Mouse (Mus musculus) ES-Bruce4 (cell line): ENCODE measurements at regions not wholly inside any gene's neighbourhood (a gene's known extent, or its start where the extent isn't known, plus 50 kb on each side); places are given as distances from the start of the nearest gene placed in this dataset.

Experiments used
- CTCF ChIP-seq: IDR thresholded peaks from one replicate; pipeline ENCODE4 v1.8.1; 2011; ENCODE audit warnings: low read depth, low read length
- EP300 ChIP-seq: IDR thresholded peaks from 2 replicates; pipeline ENCODE4 v1.6.1; 2011; ENCODE audit warnings: low read depth, low read length; ENCODE audit not compliant: insufficient read depth
- POLR2A ChIP-seq: IDR thresholded peaks from one replicate; pipeline ENCODE4 v1.8.1; 2011; ENCODE audit warnings: low read length; ENCODE audit not compliant: insufficient read depth

DNA sequence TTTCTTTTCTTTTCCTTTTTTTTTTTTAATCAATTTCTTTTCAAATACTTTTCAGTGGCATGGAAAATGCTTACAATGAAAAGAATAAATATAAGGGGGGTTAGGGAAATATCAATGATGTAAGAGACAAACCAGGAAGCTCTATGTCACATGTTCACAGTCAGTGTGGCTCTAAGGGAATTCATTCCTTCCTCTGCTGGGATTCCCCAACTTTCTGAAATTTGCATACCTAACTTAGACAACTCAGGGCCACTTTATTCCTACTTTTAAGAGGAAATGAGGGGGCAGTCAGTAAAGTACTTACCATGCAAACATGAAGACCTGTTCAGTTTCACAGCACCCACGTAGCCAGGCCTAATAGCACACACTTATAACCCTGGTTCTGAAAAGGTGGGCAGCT, 88.6 kb downstream of the Psmg1 start:
- TF ChIP-seq CTCF (no peak), POLR2A (no peak), EP300 (no peak)
